Mouse (Mus musculus): ENCODE data around the gene Slc12a8.
A peak's percentile ranks its signal among the peaks of the same experiment; 100 is the strongest.

The Slc12a8 gene

DNA sequence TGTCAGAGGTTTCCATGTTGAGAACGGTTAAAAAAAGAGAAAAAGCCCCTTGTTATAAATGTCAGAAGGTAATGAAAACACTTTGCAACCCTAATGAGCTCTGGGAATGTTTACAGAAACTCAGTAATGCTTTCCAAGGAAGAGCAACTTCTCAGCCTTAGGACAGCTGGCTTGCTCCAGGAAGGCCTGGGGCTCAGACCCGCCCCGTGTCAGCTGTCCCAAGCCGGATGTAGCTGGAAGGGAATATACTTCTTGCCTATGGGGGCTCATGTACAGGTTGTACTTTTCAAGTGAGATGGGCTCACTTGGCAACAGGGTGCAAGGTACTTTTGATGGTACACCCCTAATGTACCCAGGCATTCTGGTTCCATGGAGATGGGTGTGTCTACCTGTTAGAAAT, 28.4 kb downstream of the Slc12a8 start:
- no peak for DNase-seq

DNA sequence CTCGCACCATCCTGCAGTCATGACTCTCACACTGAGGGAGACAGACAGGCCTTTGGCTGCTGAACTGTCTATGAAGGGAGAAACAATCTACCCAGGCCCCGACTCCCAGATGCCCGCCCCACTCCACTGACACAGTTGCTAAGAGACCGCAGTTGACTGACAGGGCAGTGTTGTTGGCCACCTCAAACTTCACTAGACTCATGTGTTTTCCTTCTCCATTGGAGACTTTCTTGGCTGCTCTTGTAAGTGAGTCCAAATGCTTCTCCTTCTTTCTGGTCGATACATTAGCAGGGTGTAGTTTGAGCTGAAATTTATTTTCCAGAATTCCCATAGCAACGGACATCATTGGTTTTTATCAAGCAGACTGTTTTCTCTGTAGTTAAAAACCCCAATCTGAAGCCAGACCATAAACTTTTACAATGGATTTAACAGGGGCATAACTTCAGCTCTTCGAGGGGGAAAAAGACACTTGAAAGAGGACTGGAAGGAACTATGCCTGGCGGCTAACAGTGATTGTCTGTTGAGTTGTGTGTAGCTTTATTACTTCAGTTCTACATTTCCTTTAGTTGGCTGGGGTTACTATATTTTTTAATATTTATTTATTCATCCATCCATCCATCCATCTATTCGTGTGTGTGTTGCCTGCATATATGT, 36.7 kb downstream of the Slc12a8 start:
- DNase-seq, result no peak

DNA sequence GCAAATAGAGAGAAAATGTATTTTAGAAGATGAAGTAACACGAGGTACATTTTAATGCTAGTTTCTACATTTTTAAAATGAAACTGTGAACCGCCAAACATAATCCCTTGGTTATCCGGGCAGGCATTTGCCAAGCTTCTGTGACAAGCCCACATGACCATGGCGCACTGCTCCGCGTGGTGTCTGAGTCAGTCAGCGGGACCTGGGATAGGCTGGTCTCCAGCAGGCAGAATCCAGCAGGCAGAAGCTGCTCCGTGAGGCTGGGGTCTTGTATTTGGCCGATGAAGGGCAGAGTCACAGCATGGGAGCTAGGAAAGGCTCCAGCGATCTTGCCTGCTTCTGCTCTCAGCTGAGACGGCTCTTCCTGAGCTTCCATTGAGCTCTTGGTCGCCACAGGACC, 41.0 kb downstream of the Slc12a8 start:
- DNase-seq, result no peak

GRCm38 (mm10) chr16:33560281-33560680, 43.2 kb downstream of the Slc12a8 start:
- DNase-seq, result peak; percentile 90

- no peak for DNase-seq
These were observed 44.3 kb downstream of the Slc12a8 start for GRCm38 (mm10) chr16:33561308-33562009.

GRCm38 (mm10) chr16:33562874-33563537, 45.9 kb downstream of the Slc12a8 start:
- no peak for DNase-seq

GRCm38 (mm10) chr16:33563538-33564013, 46.4 kb downstream of the Slc12a8 start:
- no peak for DNase-seq

DNA sequence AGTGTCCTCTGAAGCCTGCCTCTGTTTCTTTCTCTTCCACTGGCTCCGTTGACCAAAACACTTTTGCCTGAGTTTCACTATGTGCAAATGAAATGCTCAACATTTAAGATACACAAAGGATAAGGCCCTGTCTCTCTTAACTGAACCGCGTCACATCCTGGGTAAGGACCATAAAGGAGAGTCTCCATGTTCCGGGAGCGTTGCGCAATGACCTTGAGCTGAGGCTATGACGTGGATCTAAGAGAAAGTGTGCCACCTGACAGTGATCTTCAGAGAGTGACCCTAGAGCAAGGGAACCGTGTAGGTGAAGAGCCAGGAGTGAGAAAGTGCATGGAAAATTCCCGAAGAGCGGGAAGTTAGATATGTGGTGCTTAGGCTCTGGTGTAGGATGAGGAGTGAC, 49.3 kb downstream of the Slc12a8 start:
- DNase-seq, result no peak

DNA sequence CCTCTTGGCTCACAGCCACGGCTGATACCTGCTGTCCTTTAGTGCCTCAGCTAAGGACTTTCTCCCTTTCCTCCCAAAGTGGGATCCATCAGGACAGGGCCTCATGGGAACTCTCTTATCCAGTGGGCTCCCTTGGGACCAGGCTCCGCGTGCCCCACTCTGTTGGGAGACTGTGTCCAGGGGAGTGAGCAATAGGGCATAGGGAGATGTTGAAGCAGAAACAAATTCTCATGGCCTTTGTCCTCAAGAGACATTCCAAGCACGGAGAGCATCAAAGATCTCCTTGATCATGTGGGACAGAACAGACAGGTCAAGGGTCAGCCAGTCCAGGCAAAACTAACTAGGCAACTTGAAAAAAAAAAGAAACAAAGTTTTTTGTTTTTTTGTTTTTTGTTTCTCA, 50.6 kb downstream of the Slc12a8 start:
- DNase-seq, result no peak

- no peak for DNase-seq
These were observed 51.3 kb downstream of the Slc12a8 start for GRCm38 (mm10) chr16:33568269-33569016.

- DNase-seq, result no peak
These were observed 55.5 kb downstream of the Slc12a8 start for GRCm38 (mm10) chr16:33572646-33573045.

DNA sequence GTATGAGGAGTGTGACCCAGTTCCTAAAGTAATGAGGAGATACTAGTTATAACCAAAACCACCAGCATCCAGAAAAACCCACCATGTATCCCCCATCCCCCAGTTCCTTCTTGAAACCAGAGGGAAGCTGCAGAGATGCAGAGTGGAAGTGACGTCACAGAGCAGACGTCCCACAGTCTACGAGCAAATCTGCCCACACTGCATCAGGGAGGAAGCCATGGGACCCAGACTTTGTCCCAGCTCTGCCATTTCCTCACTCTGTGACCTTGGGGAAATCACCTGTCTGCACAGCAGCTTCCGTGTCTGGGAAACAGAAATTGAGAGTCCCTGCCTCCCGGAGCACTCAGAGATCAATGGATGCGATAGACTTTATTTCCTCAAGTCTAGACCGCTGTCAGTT, 56.6 kb downstream of the Slc12a8 start:
- no peak for DNase-seq

- no peak for DNase-seq
These were observed 58.6 kb downstream of the Slc12a8 start for GRCm38 (mm10) chr16:33575728-33576127.

- DNase-seq, result no peak
These were observed 59.4 kb downstream of the Slc12a8 start for GRCm38 (mm10) chr16:33576271-33577189.

GRCm38 (mm10) chr16:33578462-33578861, 61.3 kb downstream of the Slc12a8 start:
- no peak for DNase-seq

GRCm38 (mm10) chr16:33580331-33580730, 63.2 kb downstream of the Slc12a8 start:
- peak; percentile 55 for DNase-seq

DNA sequence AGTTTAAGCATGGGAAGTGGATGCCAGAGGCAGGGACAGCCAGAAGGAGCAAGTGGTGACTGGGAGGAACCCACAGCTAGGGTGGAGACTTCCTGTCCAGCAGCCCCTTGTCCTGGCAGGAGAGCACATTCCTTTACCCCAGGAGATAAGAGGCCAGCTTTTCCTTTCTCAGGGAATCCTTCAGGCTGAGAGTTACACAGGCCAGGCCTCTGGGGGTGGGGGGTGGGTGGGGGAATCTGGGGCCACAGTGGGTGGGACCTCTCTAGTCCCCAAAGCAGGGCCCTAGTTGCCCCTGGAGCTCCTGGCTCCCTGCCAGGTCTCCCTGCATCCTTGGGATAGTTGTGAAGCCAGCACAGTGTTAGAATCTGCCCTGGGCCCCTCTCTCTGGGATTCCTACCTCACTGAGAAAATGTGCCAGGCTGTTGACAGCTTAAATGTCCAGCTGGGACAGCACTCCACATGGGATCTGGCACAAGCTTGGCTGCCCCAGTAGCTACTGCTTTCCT, 63.7 kb downstream of the Slc12a8 start:
- DNase-seq, result peak; percentile 57

GRCm38 (mm10) chr16:33581661-33582099, 64.6 kb downstream of the Slc12a8 start:
- no peak for DNase-seq

DNA sequence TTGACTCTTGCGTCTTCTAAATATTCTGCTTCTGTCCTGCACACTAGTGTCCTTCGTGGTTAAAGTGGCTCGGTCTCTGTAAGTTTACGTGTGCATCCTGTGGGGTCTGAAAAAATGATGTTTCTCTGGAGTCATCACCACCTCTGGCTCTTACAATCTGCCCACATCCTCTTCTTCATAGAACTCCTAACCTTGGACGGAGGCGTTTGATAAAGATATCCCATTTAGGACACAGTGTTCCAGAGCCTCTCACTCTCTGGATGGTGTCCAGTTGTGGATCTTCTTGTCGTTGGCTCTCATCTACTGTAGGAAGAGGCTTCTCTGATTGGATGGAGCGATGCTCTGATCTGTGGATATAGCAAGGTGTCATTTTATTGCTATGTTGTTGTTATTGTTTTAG, 65.4 kb downstream of the Slc12a8 start:
- no peak for DNase-seq

DNA sequence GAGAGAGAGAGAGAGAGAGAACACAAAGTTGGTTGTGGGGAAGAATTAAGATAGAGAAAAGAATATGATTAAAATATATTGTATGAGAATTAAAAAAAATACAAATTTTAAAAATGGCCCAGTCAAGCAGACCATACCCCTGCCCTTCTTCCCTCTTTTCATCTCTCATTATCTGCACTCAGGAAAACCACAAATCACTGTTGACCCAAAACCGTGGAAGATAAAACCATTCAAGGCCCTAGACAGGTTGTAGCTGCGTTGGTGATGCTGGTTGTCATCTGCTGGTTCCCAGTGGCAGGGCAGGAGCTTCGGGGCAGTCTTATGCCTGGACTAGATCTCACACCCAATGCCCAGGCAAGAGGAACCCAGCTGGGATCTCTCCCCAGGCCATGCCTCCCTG, 66.2 kb downstream of the Slc12a8 start:
- DNase-seq, result no peak

GRCm38 (mm10) chr16:33583881-33584454, 66.8 kb downstream of the Slc12a8 start:
- no peak for DNase-seq
